Mouse (Mus musculus): ENCODE results near the gene Lgi1. TPM values are rescaled to one million over a fixed set of nuclear protein-coding genes. Genes with fewer than 3 reads are reported as not detected.

Lgi1 gene
- polyA plus RNA-seq, 1 experiment: 58.8 TPM

DNA sequence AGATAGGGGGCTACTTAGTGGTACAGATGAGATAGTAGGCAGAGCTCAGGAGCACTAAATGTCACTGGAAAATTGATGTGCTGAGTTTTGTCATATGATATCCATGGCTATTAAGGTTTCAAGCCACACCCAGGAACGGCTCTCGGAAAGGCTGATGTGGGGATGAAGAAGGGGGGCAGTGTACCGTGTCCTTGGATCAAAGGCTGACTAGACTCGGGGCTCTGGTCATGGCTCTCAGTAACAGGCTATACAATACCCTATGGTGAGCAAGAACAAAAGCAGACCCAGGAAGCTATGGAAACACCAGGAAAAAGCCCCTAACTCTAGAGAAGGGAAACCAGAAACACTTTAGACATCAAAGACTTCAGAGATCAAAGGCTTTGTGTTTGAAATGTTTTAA, 31.8 kb upstream of the Lgi1 start:
- TF ChIP-seq POLR2A (IDR thresholded peaks at IDR 0.05; ENCODE audit: borderline replicate concordance, insufficient read depth, low read length): no peak
- no peak for TF ChIP-seq CTCF (IDR thresholded peaks at IDR 0.05; ENCODE audit: borderline replicate concordance, insufficient read depth, low read depth, low read length)
- no peak overlapping the region for H3K4me3 ChIP-seq (replicated peaks; ENCODE audit: insufficient read depth, low read depth, low read length)
- no peak overlapping the region for H3K27ac ChIP-seq (ENCODE audit: insufficient read depth, low read length)
- no peak for DNase-seq
- 45% methylated on average over 4 of the region's 4 CpGs for WGBS
- H3K4me1 ChIP-seq (ENCODE audit: control insufficient read depth, insufficient read depth, low read length): peaks cover 6% of the 10 kb centered on the region
- H3K27me3 ChIP-seq (ENCODE audit: control insufficient read depth, insufficient read depth, low read length): no peaks in the 10 kb centered on the region

DNA sequence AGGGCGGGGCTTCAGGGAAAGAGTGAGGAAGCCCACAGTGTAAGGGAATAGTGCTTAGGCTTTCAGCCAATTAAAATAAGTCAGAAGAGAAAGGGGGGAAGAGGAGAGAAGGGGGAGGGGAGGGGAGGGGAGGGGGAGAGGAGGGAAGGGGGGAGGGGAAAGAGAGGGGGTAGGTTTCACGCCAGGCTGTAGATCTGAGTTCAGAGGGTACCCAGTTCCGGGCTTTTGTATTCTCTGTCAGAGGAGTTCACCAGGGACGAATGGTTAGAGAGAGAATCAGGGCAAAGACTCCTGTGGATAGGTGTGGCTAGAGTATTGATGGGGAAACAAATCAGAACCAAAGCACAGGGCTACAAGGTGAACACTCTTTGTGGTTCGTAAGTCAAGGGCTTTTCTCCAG, 27.8 kb upstream of the Lgi1 start:
- WGBS: 42% methylated on average over 5 of the region's 5 CpGs
- peak in 1 of 2 experiments; percentile 23 for DNase-seq
- peaks cover 18% of the 10 kb centered on the region for H3K4me1 ChIP-seq (ENCODE audit: control insufficient read depth, insufficient read depth, low read length)
- TF ChIP-seq POLR2A (IDR thresholded peaks at IDR 0.05; ENCODE audit: borderline replicate concordance, insufficient read depth, low read length) (no peak), CTCF (IDR thresholded peaks at IDR 0.05; ENCODE audit: borderline replicate concordance, insufficient read depth, low read depth, low read length) (no peak)
- H3K27me3 ChIP-seq (ENCODE audit: control insufficient read depth, insufficient read depth, low read length): no peaks in the 10 kb centered on the region
- no peak overlapping the region for H3K27ac ChIP-seq (ENCODE audit: insufficient read depth, low read length)
- no peak overlapping the region for H3K4me3 ChIP-seq (replicated peaks; ENCODE audit: insufficient read depth, low read depth, low read length)

- Histone ChIP-seq H3K27me3 (ENCODE audit: control insufficient read depth, insufficient read depth, low read length) (no peaks in the 10 kb centered on the region), H3K4me1 (ENCODE audit: control insufficient read depth, insufficient read depth, low read length) (peaks cover 18% of the 10 kb centered on the region), H3K4me3 (replicated peaks; ENCODE audit: insufficient read depth, low read depth, low read length) (no peak overlapping the region), H3K27ac (ENCODE audit: insufficient read depth, low read length) (peak overlapping the region; percentile 87)
- peak in 1 of 2 experiments; percentile 51 for DNase-seq
- TF ChIP-seq POLR2A (IDR thresholded peaks at IDR 0.05; ENCODE audit: borderline replicate concordance, insufficient read depth, low read length) (no peak), CTCF (IDR thresholded peaks at IDR 0.05; ENCODE audit: borderline replicate concordance, insufficient read depth, low read depth, low read length) (no peak)
- WGBS: 27% methylated on average over 3 of the region's 3 CpGs
Measured at GRCm38 (mm10) chr19:38237834-38238212, 26.5 kb upstream of the Lgi1 start.

GRCm38 (mm10) chr19:38238213-38238951, 26.0 kb upstream of the Lgi1 start:
- Histone ChIP-seq H3K27me3 (ENCODE audit: control insufficient read depth, insufficient read depth, low read length) (no peaks in the 10 kb centered on the region), H3K27ac (ENCODE audit: insufficient read depth, low read length) (peak overlapping the region; percentile 87), H3K4me1 (ENCODE audit: control insufficient read depth, insufficient read depth, low read length) (peaks cover 18% of the 10 kb centered on the region), H3K4me3 (replicated peaks; ENCODE audit: insufficient read depth, low read depth, low read length) (no peak overlapping the region)
- DNase-seq: peak; percentile 97 to 98
- no peak for TF ChIP-seq CTCF (IDR thresholded peaks at IDR 0.05; ENCODE audit: borderline replicate concordance, insufficient read depth, low read depth, low read length)
- TF ChIP-seq POLR2A (IDR thresholded peaks at IDR 0.05; ENCODE audit: borderline replicate concordance, insufficient read depth, low read length): no peak
- 7% methylated on average over 12 of the region's 12 CpGs for WGBS

GRCm38 (mm10) chr19:38242314-38242852, 22.0 kb upstream of the Lgi1 start:
- WGBS: 89% methylated on average over 8 of the region's 8 CpGs
- TF ChIP-seq CTCF (IDR thresholded peaks at IDR 0.05; ENCODE audit: borderline replicate concordance, insufficient read depth, low read depth, low read length) (no peak), POLR2A (IDR thresholded peaks at IDR 0.05; ENCODE audit: borderline replicate concordance, insufficient read depth, low read length) (no peak)
- Histone ChIP-seq H3K27me3 (ENCODE audit: control insufficient read depth, insufficient read depth, low read length) (no peaks in the 10 kb centered on the region), H3K4me1 (ENCODE audit: control insufficient read depth, insufficient read depth, low read length) (peaks cover 14% of the 10 kb centered on the region), H3K27ac (ENCODE audit: insufficient read depth, low read length) (no peak overlapping the region), H3K4me3 (replicated peaks; ENCODE audit: insufficient read depth, low read depth, low read length) (no peak overlapping the region)
- no peak for DNase-seq

- DNase-seq: no peak
- Histone ChIP-seq H3K4me1 (ENCODE audit: control insufficient read depth, insufficient read depth, low read length) (peaks cover 3% of the 10 kb centered on the region), H3K27ac (ENCODE audit: insufficient read depth, low read length) (no peak overlapping the region), H3K27me3 (ENCODE audit: control insufficient read depth, insufficient read depth, low read length) (no peaks in the 10 kb centered on the region), H3K4me3 (replicated peaks; ENCODE audit: insufficient read depth, low read depth, low read length) (no peak overlapping the region)
- TF ChIP-seq CTCF (IDR thresholded peaks at IDR 0.05; ENCODE audit: borderline replicate concordance, insufficient read depth, low read depth, low read length) (no peak), POLR2A (IDR thresholded peaks at IDR 0.05; ENCODE audit: borderline replicate concordance, insufficient read depth, low read length) (no peak)
- WGBS: 78% methylated on average over 8 of the region's 8 CpGs
Measured at GRCm38 (mm10) chr19:38244748-38245147, 19.6 kb upstream of the Lgi1 start.

DNA sequence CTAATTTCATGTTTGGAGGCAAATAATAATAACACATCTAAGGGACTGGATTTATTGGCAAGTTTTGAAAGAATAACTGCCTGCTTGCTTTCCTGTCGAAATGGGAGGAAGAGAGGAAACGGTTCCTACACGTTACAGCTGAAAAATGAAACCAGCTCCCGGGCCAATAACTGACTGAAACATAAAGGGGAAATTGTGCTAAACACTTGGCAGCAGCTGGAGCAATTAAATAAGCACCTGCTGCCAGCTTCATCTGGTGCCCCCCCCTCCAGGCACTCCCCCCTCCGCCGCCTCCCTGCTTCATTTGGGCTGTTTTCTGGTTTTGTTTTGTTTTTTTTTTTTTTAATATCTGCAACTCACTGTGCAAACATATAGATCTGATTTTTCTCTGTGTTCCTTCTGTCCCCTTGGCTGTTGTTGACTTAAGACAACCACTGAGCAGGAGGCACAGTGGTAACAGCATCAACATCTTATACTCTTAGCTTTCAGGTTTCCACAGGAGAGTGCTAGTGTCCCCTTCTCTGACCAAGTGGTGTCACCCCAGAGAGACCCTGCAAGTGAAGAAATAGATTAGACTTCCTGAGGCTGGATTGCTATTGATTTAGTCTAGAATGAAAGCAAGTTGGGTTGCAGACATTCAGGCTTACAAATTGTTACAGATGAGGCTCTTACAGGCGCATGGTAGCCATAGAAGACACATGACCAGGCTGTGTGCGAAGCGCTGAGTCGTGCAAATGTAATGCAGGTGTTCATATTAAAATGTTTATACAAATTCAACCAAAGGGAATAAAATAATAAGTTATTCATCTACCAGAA, 18.8 kb upstream of the Lgi1 start:
- H3K4me1 ChIP-seq (ENCODE audit: control insufficient read depth, insufficient read depth, low read length): no peaks in the 10 kb centered on the region
- no peak overlapping the region for H3K27ac ChIP-seq (ENCODE audit: insufficient read depth, low read length)
- TF ChIP-seq CTCF (IDR thresholded peaks at IDR 0.05; ENCODE audit: borderline replicate concordance, insufficient read depth, low read depth, low read length) (no peak), POLR2A (IDR thresholded peaks at IDR 0.05; ENCODE audit: borderline replicate concordance, insufficient read depth, low read length) (no peak)
- WGBS: 69% methylated on average over 10 of the region's 10 CpGs
- H3K27me3 ChIP-seq (ENCODE audit: control insufficient read depth, insufficient read depth, low read length): no peaks in the 10 kb centered on the region
- DNase-seq: no peak
- no peak overlapping the region for H3K4me3 ChIP-seq (replicated peaks; ENCODE audit: insufficient read depth, low read depth, low read length)
